Mouse (Mus musculus): Measurements from ENCODE around the gene Col13a1.

DNA sequence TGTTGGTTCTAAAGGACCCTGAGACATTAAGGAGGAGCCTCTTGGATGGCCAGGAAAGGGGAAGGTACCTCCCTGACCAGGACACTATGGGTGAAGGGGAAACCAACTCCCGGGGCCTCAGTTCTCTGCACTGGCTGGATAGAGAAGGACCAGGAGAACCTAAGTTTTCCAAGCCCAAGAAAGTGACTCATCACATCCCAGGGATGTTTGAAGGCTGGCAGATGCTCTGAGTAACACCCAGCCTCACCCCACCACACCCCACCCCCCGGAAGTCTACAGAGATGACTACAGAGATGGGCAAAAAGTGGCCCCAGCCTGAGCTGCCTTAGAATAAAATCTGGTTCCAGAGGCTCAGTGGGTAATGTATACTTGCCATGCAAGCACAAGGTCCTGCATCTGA lies 34.5 kb downstream of the Col13a1 start:
- no peak for TF ChIP-seq ELF1 (IDR thresholded peaks at IDR 0.05; ENCODE audit: low read depth, low read length)
- TF ChIP-seq POLR2A (IDR thresholded peaks at IDR 0.05; ENCODE audit: low read depth, low read length): no peak
- TF ChIP-seq E2F4 (IDR thresholded peaks at IDR 0.05; ENCODE audit: insufficient replicate concordance, low read depth, low read length): no peak
